Mouse (Mus musculus): Measurements from ENCODE around the gene Iqschfp. TPM values are rescaled to one million over a fixed set of nuclear protein-coding genes. Genes with fewer than 3 reads are reported as not detected.

Iqschfp gene
- polyA plus RNA-seq, 1 experiment: not detected

GRCm38 (mm10) chr3:68494296-68495095, 602.5 kb downstream of the Iqschfp start:
- under 1% methylated on average over 68 of the region's 68 CpGs for WGBS
- 0 out of 2 replicates have a peak overlapping the region, but pooled peaks have one; percentile 6 for H3K27ac ChIP-seq (ENCODE audit: insufficient read depth, low read depth, low read length)
- peaks cover 16% of the 10 kb centered on the region for H3K4me1 ChIP-seq (ENCODE audit: control insufficient read depth, insufficient read depth, low read length)
- TF ChIP-seq POLR2A (IDR thresholded peaks at IDR 0.05; ENCODE audit: insufficient read depth, low read depth, low read length) (no peak), CTCF (IDR thresholded peaks at IDR 0.05; ENCODE audit: insufficient read depth, low read depth, low read length) (0 out of 2 replicates have a peak, but pooled peaks have one; percentile 2)
- peak overlapping the region; percentile 85 for H3K4me3 ChIP-seq (ENCODE audit: insufficient read depth, low read depth, low read length)

GRCm38 (mm10) chr3:68495096-68495735, 603.2 kb downstream of the Iqschfp start:
- WGBS: under 1% methylated on average over 38 of the region's 38 CpGs
- H3K4me1 ChIP-seq (ENCODE audit: control insufficient read depth, insufficient read depth, low read length): peaks cover 16% of the 10 kb centered on the region
- 0 out of 2 replicates have a peak, but pooled peaks have one; percentile 4 for TF ChIP-seq CTCF (IDR thresholded peaks at IDR 0.05; ENCODE audit: insufficient read depth, low read depth, low read length)
- TF ChIP-seq POLR2A (IDR thresholded peaks at IDR 0.05; ENCODE audit: insufficient read depth, low read depth, low read length): no peak
- no peak overlapping the region for H3K27ac ChIP-seq (ENCODE audit: insufficient read depth, low read depth, low read length)
- H3K4me3 ChIP-seq (ENCODE audit: insufficient read depth, low read depth, low read length): peak overlapping the region; percentile 85

- Histone ChIP-seq H3K27ac (ENCODE audit: insufficient read depth, low read depth, low read length) (no peak overlapping the region), H3K4me3 (ENCODE audit: insufficient read depth, low read depth, low read length) (peak overlapping the region; percentile 85), H3K4me1 (ENCODE audit: control insufficient read depth, insufficient read depth, low read length) (peaks cover 16% of the 10 kb centered on the region)
- 7% methylated on average over 9 of the region's 9 CpGs for WGBS
- TF ChIP-seq POLR2A (IDR thresholded peaks at IDR 0.05; ENCODE audit: insufficient read depth, low read depth, low read length) (no peak), CTCF (IDR thresholded peaks at IDR 0.05; ENCODE audit: insufficient read depth, low read depth, low read length) (no peak)
Measured at GRCm38 (mm10) chr3:68495736-68496242, 603.8 kb downstream of the Iqschfp start.

GRCm38 (mm10) chr3:68496513-68496912, 604.5 kb downstream of the Iqschfp start:
- WGBS: 62% methylated on average over 6 of the region's 6 CpGs

GRCm38 (mm10) chr3:68499532-68500152, 607.6 kb downstream of the Iqschfp start:
- no peak for TF ChIP-seq POLR2A (IDR thresholded peaks at IDR 0.05; ENCODE audit: insufficient read depth, low read depth, low read length)
- TF ChIP-seq CTCF (IDR thresholded peaks at IDR 0.05; ENCODE audit: insufficient read depth, low read depth, low read length): no peak
- no peak overlapping the region for H3K27ac ChIP-seq (ENCODE audit: insufficient read depth, low read depth, low read length)
- H3K4me1 ChIP-seq (ENCODE audit: control insufficient read depth, insufficient read depth, low read length): peaks cover 11% of the 10 kb centered on the region
- H3K4me3 ChIP-seq (ENCODE audit: insufficient read depth, low read depth, low read length): no peak overlapping the region
- WGBS: 93% methylated on average over 6 of the region's 6 CpGs

More at GRCm38 (mm10) chr3:68496513-68496912, 604.5 kb downstream of the Iqschfp start:
- TF ChIP-seq CTCF (IDR thresholded peaks at IDR 0.05; ENCODE audit: insufficient read depth, low read depth, low read length) (no peak), POLR2A (IDR thresholded peaks at IDR 0.05; ENCODE audit: insufficient read depth, low read depth, low read length) (no peak)
- H3K27ac ChIP-seq (ENCODE audit: insufficient read depth, low read depth, low read length): no peak overlapping the region
- no peak overlapping the region for H3K4me3 ChIP-seq (ENCODE audit: insufficient read depth, low read depth, low read length)
- peaks cover 16% of the 10 kb centered on the region for H3K4me1 ChIP-seq (ENCODE audit: control insufficient read depth, insufficient read depth, low read length)

- no peak for TF ChIP-seq POLR2A (IDR thresholded peaks at IDR 0.05; ENCODE audit: insufficient read depth, low read depth, low read length)
- no peak for TF ChIP-seq CTCF (IDR thresholded peaks at IDR 0.05; ENCODE audit: insufficient read depth, low read depth, low read length)
- WGBS: 88% methylated on average over 3 of the region's 3 CpGs
- peaks cover 5% of the 10 kb centered on the region for H3K4me1 ChIP-seq (ENCODE audit: control insufficient read depth, insufficient read depth, low read length)
- no peak overlapping the region for H3K4me3 ChIP-seq (ENCODE audit: insufficient read depth, low read depth, low read length)
- H3K27ac ChIP-seq (ENCODE audit: insufficient read depth, low read depth, low read length): no peak overlapping the region
Measured at GRCm38 (mm10) chr3:68504838-68505237, 612.8 kb downstream of the Iqschfp start.

- peaks cover 5% of the 10 kb centered on the region for H3K4me1 ChIP-seq (ENCODE audit: control insufficient read depth, insufficient read depth, low read length)
- TF ChIP-seq POLR2A (IDR thresholded peaks at IDR 0.05; ENCODE audit: insufficient read depth, low read depth, low read length) (no peak), CTCF (IDR thresholded peaks at IDR 0.05; ENCODE audit: insufficient read depth, low read depth, low read length) (no peak)
- no peak overlapping the region for H3K4me3 ChIP-seq (ENCODE audit: insufficient read depth, low read depth, low read length)
- WGBS: 76% methylated on average over 7 of the region's 7 CpGs
- no peak overlapping the region for H3K27ac ChIP-seq (ENCODE audit: insufficient read depth, low read depth, low read length)
Measured at GRCm38 (mm10) chr3:68506769-68507318, 614.8 kb downstream of the Iqschfp start.

GRCm38 (mm10) chr3:68508629-68509028, 616.6 kb downstream of the Iqschfp start:
- no peak overlapping the region for H3K27ac ChIP-seq (ENCODE audit: insufficient read depth, low read depth, low read length)
- WGBS: 24% methylated on average over 6 of the region's 6 CpGs
- H3K4me1 ChIP-seq (ENCODE audit: control insufficient read depth, insufficient read depth, low read length): peaks cover 5% of the 10 kb centered on the region
- no peak overlapping the region for H3K4me3 ChIP-seq (ENCODE audit: insufficient read depth, low read depth, low read length)
- no peak for TF ChIP-seq POLR2A (IDR thresholded peaks at IDR 0.05; ENCODE audit: insufficient read depth, low read depth, low read length)
- no peak for TF ChIP-seq CTCF (IDR thresholded peaks at IDR 0.05; ENCODE audit: insufficient read depth, low read depth, low read length)
